Mouse (Mus musculus): ENCODE measurements around the gene Hinfp.
"Not testable (repeated sequence)": the region's sequence is repeated elsewhere in the genome, so short reads cannot be mapped to it uniquely, and the experiment has no call there.

Gene Hinfp

DNA sequence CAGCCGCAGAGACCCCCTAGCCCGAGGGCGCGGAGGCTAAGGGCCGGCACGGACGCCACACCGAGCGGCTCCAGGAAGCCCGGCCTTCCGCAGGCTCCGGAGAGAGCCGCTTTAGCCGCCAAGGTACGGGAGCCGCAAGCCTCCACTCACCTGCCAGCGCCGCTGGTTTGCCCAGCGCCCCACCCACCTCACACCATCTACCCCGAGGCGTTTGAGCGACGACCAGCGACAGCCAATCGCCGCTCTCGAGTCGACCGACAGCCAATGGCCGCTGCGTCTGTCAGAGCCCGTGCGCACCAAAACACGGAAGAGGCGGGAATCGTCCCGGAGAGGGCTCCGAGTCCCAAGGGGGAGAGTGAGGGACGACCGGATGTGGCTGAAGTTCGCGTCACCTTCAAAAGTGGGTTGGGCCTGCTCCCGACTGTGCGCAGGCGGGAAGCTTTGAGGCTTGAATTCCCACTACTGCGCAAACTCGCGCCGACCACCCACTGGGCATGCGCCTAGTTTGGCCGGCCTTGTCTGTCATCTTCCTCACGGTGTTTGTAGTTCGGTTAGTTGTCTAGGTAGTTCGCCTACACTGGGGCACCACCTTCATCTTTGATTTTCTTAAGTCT, at the start of gene Hinfp:
TSS of gene Hinfp (minus strand) at position 206 of the 614 bp plus-strand sequence.
- DNase-seq (ENCODE audit: low read depth, low spot score), result peak; percentile 98

DNA sequence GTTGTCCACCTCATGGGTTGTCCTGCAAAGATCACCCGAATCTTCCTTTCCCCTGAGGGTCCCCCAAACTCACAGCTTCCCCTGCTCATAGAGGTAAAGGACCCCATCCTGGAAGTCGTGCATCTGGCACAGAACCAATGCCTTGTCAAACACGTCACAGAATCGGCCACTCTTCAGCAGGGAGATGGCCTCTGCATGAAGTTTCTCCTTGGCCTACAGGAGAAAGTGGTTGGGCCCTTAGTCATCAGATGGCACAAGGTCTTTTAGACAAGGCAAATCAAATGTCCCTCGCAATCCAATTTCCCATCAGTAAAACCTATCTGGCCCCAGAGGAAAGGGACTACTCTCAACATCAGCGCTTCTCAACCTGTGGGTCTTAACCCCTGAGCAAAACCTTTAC, 47.7 kb upstream of the Hinfp start:
- no peak for DNase-seq (ENCODE audit: low read depth, low spot score)

DNA sequence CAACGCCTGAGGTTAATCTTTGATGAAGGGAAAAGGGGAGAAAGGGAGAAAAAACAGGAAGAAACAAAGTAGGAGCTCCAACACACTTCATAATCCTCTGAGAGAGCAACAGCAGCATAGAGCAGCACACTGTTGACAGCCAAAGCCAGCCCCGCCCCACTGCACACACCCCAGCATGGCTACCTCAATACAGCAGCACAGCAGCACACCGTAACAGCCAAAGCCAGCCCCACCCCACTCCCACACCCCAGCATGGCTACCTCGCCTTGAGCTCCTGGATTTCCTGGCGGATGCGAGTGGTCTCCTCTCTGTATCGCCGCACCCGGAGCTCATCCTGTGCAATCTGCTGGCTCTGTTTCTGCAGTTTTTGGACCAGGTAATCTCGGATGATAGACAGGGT, 46.9 kb upstream of the Hinfp start:
- DNase-seq (ENCODE audit: low read depth, low spot score), result no peak

DNA sequence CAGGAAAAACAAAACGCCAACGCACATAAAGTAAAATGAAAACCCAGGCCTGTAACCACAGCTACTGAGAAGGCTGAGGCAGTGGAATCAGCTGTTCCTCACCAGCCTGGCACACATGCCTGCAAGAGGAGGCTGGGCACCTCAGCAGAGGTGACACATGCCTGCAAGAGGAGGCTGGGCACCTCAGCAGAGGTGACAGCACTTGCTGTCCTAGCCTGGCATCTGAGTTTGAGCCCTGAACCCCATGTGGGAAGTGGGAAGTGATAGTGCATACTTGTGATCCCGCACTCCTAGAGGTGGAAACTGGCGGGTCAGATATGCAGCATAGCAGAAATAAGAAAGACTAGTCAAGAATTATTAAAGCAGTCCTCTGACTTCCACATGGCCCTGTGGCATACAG, 45.9 kb upstream of the Hinfp start:
- no peak for DNase-seq (ENCODE audit: low read depth, low spot score)

DNA sequence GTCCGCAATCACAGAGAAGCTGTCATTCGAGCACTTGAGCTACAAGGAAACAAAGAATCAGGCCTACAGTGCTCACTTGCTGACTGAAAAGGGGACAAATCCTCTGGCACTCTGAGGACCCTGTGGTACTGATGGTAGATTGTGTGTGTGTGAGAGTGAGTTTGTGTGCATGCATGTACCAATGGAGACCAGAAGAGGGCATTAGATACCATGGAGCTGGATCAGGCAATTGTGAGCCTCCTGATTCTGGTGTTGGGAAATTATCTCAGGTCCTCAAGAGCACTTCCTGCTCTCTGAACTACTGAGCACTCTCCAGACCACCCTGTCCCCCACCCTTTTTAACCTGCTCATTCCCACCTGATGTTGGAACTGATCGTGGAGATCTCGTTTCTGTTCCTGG, 43.1 kb upstream of the Hinfp start:
- no peak for DNase-seq (ENCODE audit: low read depth, low spot score)

DNA sequence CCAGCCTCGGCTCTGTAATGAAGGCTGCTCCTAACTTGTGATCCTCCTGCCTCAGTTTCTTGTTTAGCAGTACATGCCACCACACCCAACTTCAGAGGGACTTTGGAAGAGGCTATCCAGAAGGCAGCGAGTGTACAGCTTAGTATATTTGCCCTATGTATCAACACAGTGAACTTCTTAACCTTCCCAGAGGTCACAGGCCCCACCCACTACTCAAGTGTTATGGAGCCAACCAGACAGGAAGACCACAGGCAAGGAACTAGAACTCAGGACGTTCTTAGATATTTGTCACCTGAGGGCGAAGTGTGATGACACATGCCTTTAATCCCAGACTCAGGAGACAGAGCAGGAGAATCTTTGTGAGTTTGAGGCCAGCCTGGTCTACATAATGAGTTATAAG, 42.1 kb upstream of the Hinfp start:
- DNase-seq (ENCODE audit: low read depth, low spot score), result no peak

DNA sequence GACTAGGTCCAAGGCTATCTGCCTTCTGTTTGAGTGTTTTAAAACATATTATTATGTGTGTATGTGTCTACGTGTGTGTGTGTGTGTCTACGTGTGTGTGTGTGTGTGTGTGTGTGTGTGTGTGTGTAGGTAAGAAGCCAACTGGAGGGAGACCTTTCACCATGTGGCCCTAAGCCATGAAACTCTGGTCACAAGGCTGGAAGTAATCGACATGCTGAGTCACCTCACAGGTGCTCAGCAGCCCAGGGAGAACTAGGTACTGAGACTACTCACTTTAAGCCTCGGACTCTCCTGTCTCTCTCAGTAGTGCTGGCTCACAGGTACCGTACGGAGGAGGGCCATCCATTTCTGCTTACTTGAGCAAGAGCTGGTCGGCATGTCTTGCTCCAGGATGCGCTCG, 41.7 kb upstream of the Hinfp start:
- DNase-seq (ENCODE audit: low read depth, low spot score), result no peak

DNA sequence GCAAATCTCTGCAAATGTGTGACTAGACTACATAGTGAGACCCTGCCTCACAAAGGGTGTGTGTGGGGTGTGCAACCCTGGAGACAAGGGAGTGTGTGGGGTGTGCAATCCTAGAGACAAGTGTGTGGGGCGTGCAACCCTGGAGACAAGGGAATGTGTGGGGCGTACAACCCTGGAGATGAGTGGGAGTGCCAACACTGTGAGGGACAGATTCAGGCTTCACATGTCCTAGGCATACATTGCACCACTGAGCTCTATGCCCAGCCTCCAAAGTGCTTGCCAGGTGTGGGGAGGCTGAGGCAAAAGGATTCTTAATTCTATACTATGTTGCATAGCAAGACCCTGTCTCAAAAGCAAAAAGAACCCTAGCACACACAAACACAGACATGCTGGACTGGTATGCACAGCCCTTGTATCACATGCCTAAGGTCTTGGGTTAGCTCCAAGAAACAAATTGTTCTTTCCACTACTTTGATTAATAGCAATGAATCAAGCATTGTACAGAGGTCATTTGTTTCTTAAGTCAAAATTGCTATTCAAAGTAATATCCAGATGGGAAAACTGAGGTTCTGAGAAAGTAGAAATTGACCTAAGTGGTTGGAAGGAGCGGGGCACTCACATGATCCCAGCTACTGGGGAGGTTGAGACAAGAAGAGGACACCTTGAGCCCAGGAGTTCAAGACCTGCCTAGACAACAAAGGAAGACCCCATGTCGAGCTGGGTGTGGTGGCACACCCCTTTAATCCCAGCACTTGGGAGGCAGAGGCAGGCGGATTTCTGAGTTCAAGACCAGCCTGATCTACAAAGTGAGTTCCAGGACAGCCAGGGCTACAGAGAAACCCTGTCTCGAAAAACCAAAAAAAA, 40.3 kb upstream of the Hinfp start:
- DNase-seq (ENCODE audit: low read depth, low spot score), result no peak

DNA sequence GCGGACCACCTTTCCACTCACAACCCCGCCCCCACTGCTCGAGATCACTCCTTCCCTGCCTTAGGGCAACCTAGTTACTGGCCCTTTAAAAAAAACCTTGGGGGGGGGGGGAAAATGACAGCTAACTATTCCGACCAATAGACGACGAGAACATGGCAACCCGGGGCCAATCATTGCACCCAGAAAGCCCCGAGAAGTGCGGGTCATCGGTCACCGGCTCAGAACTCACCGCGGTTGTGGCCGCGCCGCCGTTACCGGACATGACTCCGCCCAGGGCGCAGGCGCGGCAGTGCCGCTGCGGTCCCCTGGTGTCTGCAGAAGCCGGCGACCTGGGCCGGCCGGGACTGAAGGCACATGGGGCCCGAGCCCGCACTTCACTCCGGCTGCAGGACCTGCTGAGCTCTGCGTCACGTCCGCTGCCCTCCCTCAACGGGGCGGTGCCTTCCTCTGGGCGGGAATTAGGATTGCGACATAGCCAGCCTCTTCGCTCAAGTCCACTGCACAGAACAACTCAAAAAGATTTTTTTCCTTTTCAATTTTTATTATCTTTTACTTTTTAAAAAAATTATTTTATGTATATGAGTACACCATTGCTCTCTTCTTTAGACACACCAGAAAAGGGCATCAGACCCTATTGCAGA, 38.4 kb upstream of the Hinfp start, which contains the start of gene Hmbs:
TSS of gene Hmbs (minus strand) at position 448 of the 641 bp plus-strand sequence.
- DNase-seq (ENCODE audit: low read depth, low spot score), result no peak

DNA sequence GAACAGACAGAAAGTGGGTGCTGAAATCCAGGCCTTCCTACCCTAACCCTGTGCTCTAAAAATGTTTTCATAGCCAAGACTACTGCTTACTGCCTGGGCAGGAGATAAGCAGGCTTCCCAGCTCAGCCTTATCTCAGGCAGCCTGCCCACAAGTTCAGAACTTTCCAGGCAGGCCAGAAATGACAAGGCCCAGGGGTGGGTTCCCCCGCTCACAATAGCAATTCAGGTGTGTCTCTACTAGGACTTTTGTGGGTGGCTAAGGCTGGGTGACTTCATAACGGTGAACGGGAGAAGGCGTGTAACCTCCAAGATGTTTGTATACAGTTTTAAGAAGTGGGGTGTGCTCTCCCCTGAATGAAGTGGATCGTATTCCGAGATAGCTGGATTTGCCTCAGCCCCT, 37.8 kb upstream of the Hinfp start:
- DNase-seq (ENCODE audit: low read depth, low spot score), result no peak

DNA sequence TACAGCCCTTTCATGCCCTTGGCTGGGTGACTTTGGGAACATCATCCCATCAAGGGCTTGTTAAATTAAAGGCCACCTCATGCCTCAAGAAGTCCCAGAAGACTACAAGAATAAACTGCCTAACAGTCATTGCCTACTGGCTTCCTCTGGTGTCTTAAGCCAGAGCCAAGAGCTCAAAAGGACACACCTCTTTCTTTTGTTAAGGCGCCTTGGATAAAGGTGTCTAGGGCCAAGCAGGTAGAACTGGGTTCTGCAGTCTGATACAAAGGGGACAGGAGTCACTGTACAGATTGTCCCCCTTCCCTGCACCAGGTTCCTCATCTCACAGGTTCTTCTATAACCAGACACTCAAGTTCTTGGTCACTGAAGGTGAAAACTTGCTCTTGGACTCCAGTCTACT, 37.1 kb upstream of the Hinfp start:
- no peak for DNase-seq (ENCODE audit: low read depth, low spot score)

DNA sequence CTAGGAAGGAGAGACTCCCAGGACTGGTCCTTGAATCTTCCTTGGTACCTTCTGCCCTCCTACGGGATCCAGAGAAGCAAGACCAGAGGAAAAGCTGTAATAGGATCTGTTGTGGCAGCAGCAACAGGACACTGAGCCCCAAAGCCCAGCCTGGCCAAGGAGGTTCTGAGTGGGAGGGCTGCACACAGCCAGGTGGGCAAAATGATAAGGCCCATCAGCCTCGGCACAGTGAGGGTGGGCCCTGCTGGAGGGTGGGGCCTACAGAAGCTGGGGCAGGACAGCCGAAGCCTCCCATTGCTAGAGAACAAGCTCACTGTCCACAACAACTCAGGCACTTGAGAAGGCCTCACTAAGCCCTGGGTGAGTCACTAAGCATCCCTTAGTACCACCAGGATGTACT, 36.7 kb upstream of the Hinfp start:
- no peak for DNase-seq (ENCODE audit: low read depth, low spot score)

DNA sequence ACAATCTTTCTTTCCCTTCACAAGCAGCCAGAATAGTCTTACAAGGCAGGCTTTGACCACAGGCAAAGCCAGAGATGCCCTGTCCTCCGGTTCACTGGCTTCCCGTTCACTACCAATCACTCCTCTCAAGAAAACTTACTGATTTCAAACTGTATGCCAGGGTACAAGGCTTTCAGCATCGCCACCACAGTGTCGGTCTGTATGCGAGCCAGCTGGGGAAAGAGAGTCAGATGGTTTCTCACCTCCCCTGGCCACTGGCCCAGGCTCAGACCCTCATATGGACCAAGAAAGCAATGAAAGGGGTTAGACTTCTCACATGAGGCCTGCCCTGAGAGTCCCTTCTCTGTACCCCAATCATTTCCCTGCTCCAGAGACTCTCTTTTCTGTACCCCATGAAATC, 36.0 kb upstream of the Hinfp start:
- DNase-seq (ENCODE audit: low read depth, low spot score), result no peak

DNA sequence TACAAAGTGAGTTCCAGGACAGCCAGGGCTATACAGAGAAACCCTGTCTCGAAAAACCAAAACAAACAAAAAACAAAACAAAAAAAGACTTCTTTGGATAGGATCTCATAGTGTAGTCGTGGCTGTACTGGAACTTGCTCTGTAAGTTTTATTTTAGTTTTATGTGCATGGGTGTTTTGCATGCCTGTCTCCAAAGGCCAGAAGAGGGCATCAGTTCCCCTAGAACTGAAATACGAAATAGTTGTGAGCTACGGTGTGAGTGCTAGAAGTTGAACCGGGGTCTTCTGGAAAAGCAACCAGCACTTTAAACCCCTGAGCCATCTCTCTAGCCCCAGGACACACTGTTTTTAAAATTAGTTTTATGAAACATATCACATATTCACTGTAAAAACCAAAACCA, 33.1 kb upstream of the Hinfp start:
- no peak for DNase-seq (ENCODE audit: low read depth, low spot score)

DNA sequence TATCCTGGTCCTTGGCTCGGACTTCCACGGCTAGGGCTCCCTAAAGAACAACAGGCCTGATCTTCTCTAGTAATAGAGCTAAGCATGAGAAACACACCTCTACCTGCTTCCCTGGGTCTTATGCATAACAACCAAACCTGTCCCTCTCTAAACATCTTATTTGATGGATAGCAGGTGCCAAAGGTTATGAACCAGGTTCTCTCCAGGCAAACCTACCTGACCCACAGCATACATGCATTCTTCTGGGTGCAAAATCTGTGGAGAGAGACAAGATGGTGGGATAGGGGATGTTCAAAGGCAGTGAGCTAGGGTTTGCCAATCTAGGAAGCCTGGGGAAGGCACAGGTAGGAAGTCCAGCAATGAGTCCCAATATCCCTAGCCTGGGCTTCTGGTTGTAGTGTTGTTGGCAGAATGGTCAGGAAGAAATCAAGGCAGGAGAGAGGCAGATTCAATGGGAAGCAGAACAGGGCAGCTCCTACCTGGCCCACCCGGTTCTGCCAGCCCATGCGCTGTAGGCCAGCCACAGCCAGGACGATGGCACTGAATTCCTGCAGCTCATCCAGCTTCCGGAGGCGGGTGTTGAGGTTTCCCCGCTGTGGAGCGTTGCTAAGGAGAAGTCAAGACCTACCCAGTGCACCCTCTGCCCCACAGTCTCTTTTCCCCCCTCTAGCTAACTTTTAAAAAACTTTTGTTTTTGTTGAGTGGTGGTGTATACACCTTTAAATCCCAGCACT, 32.1 kb upstream of the Hinfp start:
- DNase-seq (ENCODE audit: low read depth, low spot score), result no peak

DNA sequence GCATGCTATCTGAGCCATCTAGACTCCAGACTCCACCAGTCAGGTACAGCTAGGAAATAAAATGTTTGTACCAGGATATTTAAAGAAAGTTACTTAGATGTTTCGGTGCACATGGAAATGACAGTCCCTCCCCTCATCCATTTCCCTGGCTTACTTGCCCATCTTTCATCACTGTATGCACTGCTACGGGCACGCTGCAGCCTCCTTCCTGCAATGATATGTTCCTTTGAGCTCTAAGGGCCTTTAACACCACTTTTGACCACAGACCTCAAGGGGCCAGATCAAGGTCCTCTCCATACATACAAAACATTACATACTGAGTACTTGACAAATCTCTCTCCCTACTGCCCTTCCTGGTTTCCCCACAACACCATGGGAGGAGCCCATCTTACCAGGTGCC, 31.5 kb upstream of the Hinfp start:
- no peak for DNase-seq (ENCODE audit: low read depth, low spot score)

DNA sequence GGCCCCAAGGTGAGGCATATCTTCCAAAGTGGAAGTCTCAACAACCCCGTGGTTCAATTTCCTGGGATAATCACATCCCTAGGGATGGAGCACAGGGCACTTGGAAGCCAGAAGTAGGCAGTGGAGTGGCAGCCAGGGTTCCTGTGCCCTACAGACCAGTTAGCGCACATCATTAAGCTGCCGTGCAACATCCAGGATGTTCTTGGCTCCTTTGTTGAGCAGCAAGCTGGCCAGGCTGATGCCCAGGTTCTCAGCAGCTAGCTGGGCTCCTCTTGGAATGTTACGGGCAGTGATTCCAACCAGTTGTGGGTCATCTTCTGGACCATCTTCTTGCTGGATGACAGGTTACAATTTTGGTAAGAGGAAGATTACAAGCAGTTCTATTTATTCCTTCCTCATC, 31.0 kb upstream of the Hinfp start:
- DNase-seq (ENCODE audit: low read depth, low spot score), result not testable (repeated sequence)

DNA sequence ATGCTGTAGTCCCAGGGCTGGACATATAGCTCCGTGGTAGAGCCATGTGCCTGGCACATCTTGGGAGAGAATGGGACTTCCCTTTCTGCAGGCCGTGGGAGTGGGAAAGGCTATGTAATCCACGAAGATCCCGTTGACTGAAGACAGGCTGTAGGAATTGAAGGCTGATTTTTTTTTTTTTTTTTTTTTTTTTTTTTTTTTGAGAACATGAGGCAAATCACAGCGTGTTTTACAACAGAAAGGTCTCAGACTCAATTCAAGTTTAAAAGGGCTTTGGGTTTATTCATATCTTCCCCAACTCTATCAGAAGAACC, 30.6 kb upstream of the Hinfp start:
- DNase-seq (ENCODE audit: low read depth, low spot score), result no peak

DNA sequence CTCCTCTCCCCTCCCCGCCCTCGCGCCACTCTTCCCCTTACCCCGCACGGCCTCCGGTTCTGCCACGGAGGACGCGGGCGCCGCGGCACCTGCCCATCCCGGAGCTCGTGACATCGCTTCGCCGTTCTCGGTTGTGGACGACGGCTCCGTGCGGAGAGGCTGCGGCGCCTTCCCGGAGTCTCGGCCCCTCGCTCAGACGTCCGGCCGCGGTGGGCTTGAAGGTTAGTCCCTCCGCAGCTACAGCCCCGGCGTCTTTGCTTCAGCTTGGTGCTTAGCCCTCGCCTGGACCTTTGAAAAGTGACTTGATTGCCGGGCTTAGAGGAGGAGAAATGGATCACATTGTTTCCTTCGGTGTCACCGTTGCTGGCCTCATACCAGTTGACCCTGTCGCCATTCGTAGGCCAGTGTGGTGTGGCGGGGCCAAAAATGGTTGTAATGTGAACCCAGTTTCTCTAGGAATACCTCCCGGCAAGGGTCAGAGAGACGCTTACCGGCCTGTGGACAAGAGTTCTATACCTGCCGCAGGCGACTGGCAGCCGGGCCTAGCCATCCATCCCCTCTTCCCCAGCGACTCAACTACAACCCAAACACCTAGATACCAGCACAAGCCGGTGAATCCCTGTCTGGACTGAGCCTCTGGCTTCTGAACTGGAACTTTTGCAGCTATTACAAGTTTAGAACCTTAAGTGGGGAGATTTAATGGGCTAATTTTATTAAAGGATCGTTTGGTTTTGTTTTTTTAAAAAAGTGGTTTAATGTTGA, 30.0 kb upstream of the Hinfp start:
- DNase-seq (ENCODE audit: low read depth, low spot score), result no peak

DNA sequence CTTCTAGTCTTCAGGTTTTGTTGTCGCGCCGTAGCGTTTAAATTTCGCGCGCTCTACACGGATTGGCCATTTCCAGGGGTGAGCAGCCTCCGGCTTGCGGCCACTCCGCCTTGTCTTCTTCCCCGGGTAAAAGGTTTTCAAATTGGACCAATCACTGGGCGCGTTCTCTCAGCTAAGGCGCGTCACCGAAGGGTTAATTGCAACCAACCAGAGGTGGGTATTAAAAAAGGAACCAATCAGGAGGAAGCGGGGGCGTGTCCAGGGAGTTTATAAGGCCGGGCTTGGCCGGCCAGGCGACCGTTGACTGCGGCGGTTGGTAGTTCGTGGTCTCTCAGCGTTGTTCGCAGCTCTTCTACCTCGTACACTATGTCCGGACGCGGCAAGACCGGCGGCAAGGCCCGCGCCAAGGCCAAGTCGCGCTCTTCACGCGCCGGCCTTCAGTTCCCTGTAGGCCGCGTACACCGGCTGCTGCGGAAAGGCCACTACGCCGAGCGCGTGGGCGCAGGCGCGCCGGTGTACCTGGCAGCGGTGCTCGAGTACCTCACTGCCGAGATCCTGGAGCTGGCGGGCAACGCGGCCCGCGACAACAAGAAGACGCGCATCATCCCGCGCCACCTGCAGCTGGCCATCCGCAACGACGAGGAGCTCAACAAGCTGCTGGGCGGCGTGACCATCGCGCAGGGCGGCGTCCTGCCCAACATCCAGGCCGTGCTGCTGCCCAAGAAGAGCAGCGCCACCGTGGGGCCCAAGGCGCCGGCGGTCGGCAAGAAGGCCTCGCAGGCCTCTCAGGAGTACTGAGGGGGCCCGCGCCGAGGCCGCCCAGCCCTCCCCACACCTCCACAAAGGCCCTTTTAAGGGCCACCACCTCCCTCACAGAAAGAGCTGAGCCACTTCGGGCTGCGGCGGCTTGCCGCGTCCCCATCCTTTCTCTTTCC, 29.2 kb upstream of the Hinfp start, which contains the start of gene H2afx:
TSS of gene H2afx (plus strand) at position 299 of the 935 bp plus-strand sequence.
- peak; percentile 97 for DNase-seq (ENCODE audit: low read depth, low spot score)

All from WW6 (cell line).